ENCODE assay signal across 11 mouse cellular contexts in genomic region chr6:92427406-92428171, GRCm38 (mm10).
DNase-seq lines count a peak whose midpoint lies in the region.
"Had no signal": no experiment of that assay in that cellular context is flagged by ENCODE, and none has a peak within 500 bp of the region (broad histone marks: within the 10 kb centered on the region; RNA-seq: fewer than 3 reads in every experiment).

No protein-coding gene starts in this region.

- peak; percentile 20 for DNase-seq in adrenal gland, postnatal 25 days
- no peak for DNase-seq in adrenal gland, adult 8-10 months
- DNase-seq in kidney, postnatal 10 days: peak; percentile 19
- no peak for DNase-seq in kidney, adult 8-10 months
- DNase-seq in cerebellum, adult 18-20 months: peak; percentile 25 to 34
- DNase-seq in fibroblast of lung, adult 2 months (ENCODE audit: low read depth): peak; percentile 35
- no peak for DNase-seq in gastrocnemius, adult 8-10 months (ENCODE audit: low spot score in 2 of 2)
- no peak for DNase-seq in layer of hippocampus, adult 8-10 months (ENCODE audit: low spot score in 2 of 2)
- DNase-seq: B cell, adult 2 months; layer of hippocampus, postnatal 36 days; lung, embryonic 14.5 days had no signal

Comparison
In these comparisons a context has a peak if more than half of its experiments do, and no peak if none do; other contexts are left out.
1. DNase-seq: peak in adrenal gland, postnatal 25 days (single experiment), kidney, postnatal 10 days (single experiment), cerebellum, adult 18-20 months (2 of 2) and fibroblast of lung, adult 2 months (single experiment); none in adrenal gland, adult 8-10 months (single experiment), kidney, adult 8-10 months (0 of 2), gastrocnemius, adult 8-10 months (0 of 2) and layer of hippocampus, adult 8-10 months (0 of 2).